13 mouse cellular contexts compared by ENCODE assay signal in the genomic region with DNA sequence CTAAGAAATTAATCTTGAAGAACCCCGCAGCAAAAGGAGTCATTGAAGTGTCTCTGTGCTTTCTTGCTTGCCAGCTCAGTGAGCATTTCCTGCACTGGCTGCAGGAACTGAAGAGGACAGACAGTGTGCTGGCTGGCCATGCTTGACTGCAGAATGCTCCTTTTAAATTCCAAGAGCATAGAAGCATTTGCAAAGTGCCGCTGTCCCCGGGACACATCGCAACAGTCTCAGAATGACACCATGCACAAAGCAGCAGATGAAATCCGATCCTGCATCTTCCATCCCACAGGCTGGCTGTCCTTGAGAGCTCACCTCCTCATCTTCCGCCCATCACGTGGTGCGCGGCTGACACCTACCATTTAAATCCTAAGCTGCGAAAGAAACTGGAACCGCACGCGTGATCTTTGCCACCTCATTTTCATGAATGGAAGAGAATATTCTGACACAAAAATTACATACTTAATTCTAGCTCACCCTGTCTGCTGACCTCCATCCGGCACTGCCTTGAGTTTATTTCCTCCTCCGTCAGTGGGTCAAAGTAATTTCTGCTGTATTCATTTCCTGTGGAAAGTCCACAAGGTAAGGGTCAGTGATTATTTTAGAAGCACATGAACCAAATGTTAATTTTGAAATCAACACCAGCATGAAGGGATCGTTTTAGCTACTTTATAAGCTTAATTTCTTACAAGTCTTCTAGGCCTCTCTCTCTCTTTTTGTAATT.
DNase-seq lines count a peak whose midpoint lies in the region; ATAC-seq and TF ChIP-seq lines count a peak whose summit lies in the region.
"Had no signal": no experiment of that assay in that cellular context is flagged by ENCODE, and none has a peak within 500 bp of the region (broad histone marks: within the 10 kb centered on the region; RNA-seq: fewer than 3 reads in every experiment).

No protein-coding gene starts in this region.

- H3K4me1 ChIP-seq in CH12.LX (ENCODE audit: control insufficient read depth in 1 of 2, insufficient read depth in 2 of 2): peaks cover 0 to 7% of the 10 kb centered on the region in 2 experiments; a peak in 2 of 4 replicates
- H3K4me1 ChIP-seq in hindbrain, postnatal 0 days (ENCODE audit: insufficient read depth, low read length): no peaks in the 10 kb centered on the region
- H3K4me1 ChIP-seq: liver, embryonic 15.5 days had no signal

- DNase-seq in cerebellum, adult 11-12 months: peak; percentile 5
- DNase-seq in CH12.LX (ENCODE audit: extremely low read depth): peak; percentile 37
- DNase-seq in cerebellum, postnatal 10 days: peak; percentile 25 to 29
- DNase-seq in hindbrain, postnatal 0 days (ENCODE audit: low spot score): peak; percentile 31
- DNase-seq in B cell, adult 2 months: no peak
- DNase-seq in heart, adult 8-10 months (ENCODE audit: low spot score): no peak
- no peak for DNase-seq in layer of hippocampus, adult 2 months (ENCODE audit: low spot score in 2 of 2)
- DNase-seq: adrenal gland, postnatal 36 days; thymus, postnatal 14 days had no signal

- H3K9ac ChIP-seq in CH12.LX (ENCODE audit: insufficient read depth, low read depth): no peak overlapping the region
- no peak overlapping the region for H3K9ac ChIP-seq in hindbrain, postnatal 0 days (replicated peaks; ENCODE audit: low read length)
- H3K9ac ChIP-seq: embryonic facial prominence, embryonic 13.5 days; liver, embryonic 15.5 days had no signal

- H3K36me3 ChIP-seq in CH12.LX (replicated peaks in 1 of 2; ENCODE audit: control insufficient read depth in 1 of 2, insufficient read depth in 1 of 2, low read length in 1 of 2): no peaks in the 10 kb centered on the region
- H3K36me3 ChIP-seq in hindbrain, postnatal 0 days (ENCODE audit: insufficient read depth, low read length): no peaks in the 10 kb centered on the region
- H3K36me3 ChIP-seq: embryonic facial prominence, embryonic 13.5 days; liver, embryonic 15.5 days had no signal

- dilution Hi-C loops in CH12.LX (cut with MboI; ENCODE audit: extremely low pct_ligation_motif_present, extremely low pct_unique_long_range_greater_than_20kb, low sequenced_read_pairs): no loop called here

- no peak overlapping the region for H3K4me2 ChIP-seq in CH12.LX (ENCODE audit: insufficient read depth, low read depth, poor library complexity, severe bottlenecking)
- H3K4me2 ChIP-seq in hindbrain, postnatal 0 days (ENCODE audit: low read depth, low read length): no peak overlapping the region; the same call in 1 of the 2 replicates
- H3K4me2 ChIP-seq: embryonic facial prominence, embryonic 13.5 days; heart, embryonic 11.5 days; liver, embryonic 15.5 days had no signal

- H3K27ac ChIP-seq in CH12.LX (ENCODE audit: insufficient read depth, low read depth): no peak overlapping the region
- H3K27ac ChIP-seq in hindbrain, postnatal 0 days: no peak overlapping the region
- no peak overlapping the region for H3K27ac ChIP-seq in layer of hippocampus, adult 2 months
- H3K27ac ChIP-seq: embryonic facial prominence, embryonic 13.5 days; liver, embryonic 15.5 days had no signal

- in situ Hi-C loops in CH12.LX (cut with MboI; ENCODE audit: low pct_ligation_motif_present, low pct_unique_long_range_greater_than_20kb, low sequenced_read_pairs): no loop called here

- no peak for TF ChIP-seq RAD21 in CH12.LX (IDR thresholded peaks at IDR 0.05; ENCODE audit: low read depth, low read length)

- TF ChIP-seq CTCF in CH12.LX (conservative IDR thresholded peaks at IDR 0.05 in 1 of 2, IDR thresholded peaks at IDR 0.05 in 1 of 2; ENCODE audit: low read depth in 2 of 2, low read length in 2 of 2): no peak
- no peak for TF ChIP-seq CTCF in hindbrain, postnatal 0 days (IDR thresholded peaks at IDR 0.05; ENCODE audit: low read depth)
- no peak for TF ChIP-seq CTCF in layer of hippocampus, adult 2 months (conservative IDR thresholded peaks at IDR 0.05)

- H3K9me3 ChIP-seq in CH12.LX (replicated peaks; ENCODE audit: low read length): no peaks in the 10 kb centered on the region
- H3K9me3 ChIP-seq in hindbrain, postnatal 0 days (ENCODE audit: low read length): no peaks in the 10 kb centered on the region
- H3K9me3 ChIP-seq: embryonic facial prominence, embryonic 13.5 days; liver, embryonic 15.5 days had no signal

- TF ChIP-seq EP300 in CH12.LX (IDR thresholded peaks at IDR 0.05; ENCODE audit: low read length): no peak

- no peak for ATAC-seq in cerebellum, adult (ENCODE audit: insufficient number of reproducible peaks, low FRiP score, low TSS enrichment)
- no peak; the same call in 1 of the 2 replicates for ATAC-seq in hindbrain, postnatal 0 days

- no peaks in the 10 kb centered on the region for H3K79me2 ChIP-seq in CH12.LX (replicated peaks; ENCODE audit: control insufficient read depth, extremely low read depth, insufficient read depth, poor library complexity, severe bottlenecking)

- no peak for TF ChIP-seq POLR2A in CH12.LX (IDR thresholded peaks at IDR 0.05; ENCODE audit: low read depth, low read length)

- no peaks in the 10 kb centered on the region for H3K27me3 ChIP-seq in CH12.LX (replicated peaks)
- no peaks in the 10 kb centered on the region for H3K27me3 ChIP-seq in hindbrain, postnatal 0 days (ENCODE audit: insufficient read depth, low read length)
- H3K27me3 ChIP-seq: embryonic facial prominence, embryonic 13.5 days; liver, embryonic 15.5 days had no signal

- H3K4me3 ChIP-seq in CH12.LX (replicated peaks in 1 of 3; ENCODE audit: low read depth in 2 of 3, low read length in 2 of 3, poor library complexity in 1 of 3): no peak overlapping the region
- H3K4me3 ChIP-seq in hindbrain, postnatal 0 days (ENCODE audit: low read length): no peak overlapping the region
- no peak overlapping the region for H3K4me3 ChIP-seq in layer of hippocampus, adult 2 months
- H3K4me3 ChIP-seq: embryonic facial prominence, embryonic 13.5 days; liver, embryonic 15.5 days had no signal

- 60% methylated on average over 16 of the region's 16 CpGs for WGBS in hindbrain, postnatal 0 days

TF ChIP-seq in CH12.LX, 34 proteins besides CTCF, POLR2A, EP300 and RAD21:
- TF ChIP-seq IRF4 (IDR thresholded peaks at IDR 0.05; ENCODE audit: low read depth, low read length): no peak
- 0 out of 2 replicates have a peak, but pooled peaks have one; percentile 31 for TF ChIP-seq BHLHE40 (IDR thresholded peaks at IDR 0.05; ENCODE audit: low read depth, low read length)
TF ChIP-seq in CH12.LX: peak in this region for 1.

Comparison
In these comparisons a context has a peak if more than half of its experiments do, and no peak if none do; other contexts are left out.
1. DNase-seq: peak in cerebellum, adult 11-12 months (single experiment), CH12.LX (single experiment), cerebellum, postnatal 10 days (2 of 2) and hindbrain, postnatal 0 days (single experiment); none in B cell, adult 2 months (0 of 2), heart, adult 8-10 months (single experiment) and layer of hippocampus, adult 2 months (0 of 2).